Mouse (Mus musculus): ENCODE data around the gene Slc12a5. TPM values are rescaled to one million over a fixed set of nuclear protein-coding genes. Genes with fewer than 3 reads are reported as not detected.

The Slc12a5 gene
- total and polyA plus RNA-seq, 2 experiments from 2014 or later: 71.0 to 257 TPM

GRCm38 (mm10) chr2:165049044-165049443, 88.4 kb downstream of the Slc12a5 start:
- Histone ChIP-seq H3K27me3 (ENCODE audit: insufficient read depth, low read length) (no peaks in the 10 kb centered on the region), H3K4me2 (ENCODE audit: low read depth, low read length) (no peak overlapping the region), H3K27ac (no peak overlapping the region), H3K9ac (replicated peaks; ENCODE audit: low read length) (no peak overlapping the region), H3K4me1 (ENCODE audit: insufficient read depth, low read length) (no peaks in the 10 kb centered on the region), H3K4me3 (ENCODE audit: low read length) (no peak overlapping the region), H3K36me3 (ENCODE audit: insufficient read depth, low read length) (no peaks in the 10 kb centered on the region), H3K9me3 (ENCODE audit: low read length) (no peaks in the 10 kb centered on the region)
- ATAC-seq (no peak), DNase-seq (ENCODE audit: low spot score) (no peak)
- TF ChIP-seq CTCF (IDR thresholded peaks at IDR 0.05; ENCODE audit: low read depth): no peak
- 42% methylated on average over 5 of the region's 5 CpGs for WGBS

Other genes with a start within 250 kb of the Slc12a5 start
- not detected in 2 replicates for gene Spint5, start 245.5 kb upstream of the Slc12a5 start, total RNA-seq (2014; rRNA removed)
- gene Spint5, start 245.5 kb upstream of the Slc12a5 start, polyA plus RNA-seq (2015; fragmentation: Nextera tagmentation; extraction: Ambion mirVana): not detected in 2 replicates
- gene Wfdc3, start 214.9 kb upstream of the Slc12a5 start, total RNA-seq (2014; rRNA removed): 1.3 TPM in 2 replicates
- 0.73 and 0.76 TPM in 2 replicates for gene Wfdc3, start 214.9 kb upstream of the Slc12a5 start, polyA plus RNA-seq (2015; fragmentation: Nextera tagmentation; extraction: Ambion mirVana)
- gene Dnttip1, start 214.8 kb upstream of the Slc12a5 start, total RNA-seq (2014; rRNA removed): 17.1 and 24.9 TPM in 2 replicates
- 53.9 and 56.1 TPM in 2 replicates for gene Dnttip1, start 214.8 kb upstream of the Slc12a5 start, polyA plus RNA-seq (2015; fragmentation: Nextera tagmentation; extraction: Ambion mirVana)
- 61.5 and 70.6 TPM in 2 replicates for gene Ube2c, start 190.9 kb upstream of the Slc12a5 start, total RNA-seq (2014; rRNA removed)
- 61.2 and 69.4 TPM in 2 replicates for gene Ube2c, start 190.9 kb upstream of the Slc12a5 start, polyA plus RNA-seq (2015; fragmentation: Nextera tagmentation; extraction: Ambion mirVana)
- gene Tnnc2, start 180.8 kb upstream of the Slc12a5 start, total RNA-seq (2014; rRNA removed): 12.2 TPM in 1 of 2 replicates, not detected in the other
- gene Tnnc2, start 180.8 kb upstream of the Slc12a5 start, polyA plus RNA-seq (2015; fragmentation: Nextera tagmentation; extraction: Ambion mirVana): 0.30 TPM in 1 of 2 replicates, not detected in the other
- 102 and 106 TPM in 2 replicates for gene Snx21, start 175.0 kb upstream of the Slc12a5 start, total RNA-seq (2014; rRNA removed)
- 44.7 and 47.6 TPM in 2 replicates for gene Snx21, start 175.0 kb upstream of the Slc12a5 start, polyA plus RNA-seq (2015; fragmentation: Nextera tagmentation; extraction: Ambion mirVana)
- gene Acot8, start 155.9 kb upstream of the Slc12a5 start, total RNA-seq (2014; rRNA removed): 18.5 and 39.5 TPM in 2 replicates
- gene Acot8, start 155.9 kb upstream of the Slc12a5 start, polyA plus RNA-seq (2015; fragmentation: Nextera tagmentation; extraction: Ambion mirVana): 19.4 and 20.2 TPM in 2 replicates
- 6.4 and 8.3 TPM in 2 replicates for gene Zswim3, start 155.7 kb upstream of the Slc12a5 start, total RNA-seq (2014; rRNA removed)
- gene Zswim3, start 155.7 kb upstream of the Slc12a5 start, polyA plus RNA-seq (2015; fragmentation: Nextera tagmentation; extraction: Ambion mirVana): 5.2 and 5.5 TPM in 2 replicates
- 23.9 and 24.6 TPM in 2 replicates for gene Zswim1, start 138.1 kb upstream of the Slc12a5 start, total RNA-seq (2014; rRNA removed)
- 26.5 and 29.0 TPM in 2 replicates for gene Zswim1, start 138.1 kb upstream of the Slc12a5 start, polyA plus RNA-seq (2015; fragmentation: Nextera tagmentation; extraction: Ambion mirVana)
- gene Spata25, start 132.3 kb upstream of the Slc12a5 start, total RNA-seq (2014; rRNA removed): not detected in 2 replicates
- gene Spata25, start 132.3 kb upstream of the Slc12a5 start, polyA plus RNA-seq (2015; fragmentation: Nextera tagmentation; extraction: Ambion mirVana): not detected in 2 replicates
- gene Ctsa, start 127.9 kb upstream of the Slc12a5 start, total RNA-seq (2014; rRNA removed): 135 and 147 TPM in 2 replicates
- 112 and 116 TPM in 2 replicates for gene Ctsa, start 127.9 kb upstream of the Slc12a5 start, polyA plus RNA-seq (2015; fragmentation: Nextera tagmentation; extraction: Ambion mirVana)
- 8.7 and 12.1 TPM in 2 replicates for gene Neurl2, start 127.3 kb upstream of the Slc12a5 start, total RNA-seq (2014; rRNA removed)
- gene Neurl2, start 127.3 kb upstream of the Slc12a5 start, polyA plus RNA-seq (2015; fragmentation: Nextera tagmentation; extraction: Ambion mirVana): 7.2 and 7.6 TPM in 2 replicates
- gene Pltp, start 103.1 kb upstream of the Slc12a5 start, total RNA-seq (2014; rRNA removed): 76.2 and 88.7 TPM in 2 replicates
- gene Pltp, start 103.1 kb upstream of the Slc12a5 start, polyA plus RNA-seq (2015; fragmentation: Nextera tagmentation; extraction: Ambion mirVana): 99.6 and 117 TPM in 2 replicates
- 76.7 and 83.7 TPM in 2 replicates for gene Pcif1, start 81.5 kb upstream of the Slc12a5 start, total RNA-seq (2014; rRNA removed)
- gene Pcif1, start 81.5 kb upstream of the Slc12a5 start, polyA plus RNA-seq (2015; fragmentation: Nextera tagmentation; extraction: Ambion mirVana): 107 and 108 TPM in 2 replicates
- gene Zfp335, start 49.0 kb upstream of the Slc12a5 start, total RNA-seq (2014; rRNA removed): 26.5 and 28.3 TPM in 2 replicates
- 9.0 and 9.2 TPM in 2 replicates for gene Zfp335, start 49.0 kb upstream of the Slc12a5 start, polyA plus RNA-seq (2015; fragmentation: Nextera tagmentation; extraction: Ambion mirVana)
- 8.8 and 14.4 TPM in 2 replicates for gene Mmp9, start 20.0 kb upstream of the Slc12a5 start, total RNA-seq (2014; rRNA removed)
- 6.7 and 7.1 TPM in 2 replicates for gene Mmp9, start 20.0 kb upstream of the Slc12a5 start, polyA plus RNA-seq (2015; fragmentation: Nextera tagmentation; extraction: Ambion mirVana)
- gene Ncoa5, start 74.1 kb downstream of the Slc12a5 start, total RNA-seq (2014; rRNA removed): 60.8 and 101 TPM in 2 replicates
- gene Ncoa5, start 74.1 kb downstream of the Slc12a5 start, polyA plus RNA-seq (2015; fragmentation: Nextera tagmentation; extraction: Ambion mirVana): 55.5 and 56.3 TPM in 2 replicates
- 3.8 and 7.3 TPM in 2 replicates for gene Cd40, start 94.8 kb downstream of the Slc12a5 start, total RNA-seq (2014; rRNA removed)
- 4.8 and 5.4 TPM in 2 replicates for gene Cd40, start 94.8 kb downstream of the Slc12a5 start, polyA plus RNA-seq (2015; fragmentation: Nextera tagmentation; extraction: Ambion mirVana)
- not detected in 2 replicates for gene 1700025C18Rik, start 129.9 kb downstream of the Slc12a5 start, total RNA-seq (2014; rRNA removed)
- gene 1700025C18Rik, start 129.9 kb downstream of the Slc12a5 start, polyA plus RNA-seq (2015; fragmentation: Nextera tagmentation; extraction: Ambion mirVana): not detected in 2 replicates

Data from hindbrain, postnatal 0 days (tissue).